Mouse (Mus musculus): ENCODE data around the gene Hivep2. TPM values are rescaled to one million over a fixed set of nuclear protein-coding genes. Genes with fewer than 3 reads are reported as not detected.

Gene Hivep2
- polyA plus RNA-seq, 1 experiment from 2014 or later = 5.9 TPM

DNA sequence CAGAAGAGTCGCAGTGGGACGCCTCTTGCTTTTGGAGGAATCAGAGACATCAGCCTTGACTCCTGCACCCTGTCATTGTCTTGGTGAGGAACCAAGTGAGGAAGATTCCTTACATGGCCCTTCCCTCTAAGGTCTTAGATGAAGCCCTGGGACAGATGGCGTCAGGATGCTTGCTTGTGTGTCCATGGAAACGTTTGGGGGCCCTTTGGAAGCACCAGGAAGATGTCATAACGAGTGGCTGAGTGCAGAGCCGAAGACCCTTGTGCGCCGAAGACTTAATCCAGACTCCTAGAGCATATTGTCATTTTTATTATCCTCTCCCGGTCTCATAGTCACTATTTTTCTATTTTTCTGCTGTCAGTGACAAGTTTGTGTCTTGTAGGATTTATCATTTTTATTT lies 111.0 kb downstream of the Hivep2 start:
- no peaks in the 10 kb centered on the region for H3K27me3 ChIP-seq
- H3K4me3 ChIP-seq (replicated peaks) = no peak overlapping the region
- H3K36me3 ChIP-seq = no peaks in the 10 kb centered on the region
- 75% methylated on average over 9 of the region's 9 CpGs for WGBS
- no peak overlapping the region for H3K9ac ChIP-seq
- no peak for ATAC-seq (replicated peaks; ENCODE audit: low FRiP score)
- no peak overlapping the region for H3K27ac ChIP-seq
- H3K4me2 ChIP-seq = no peak overlapping the region
- H3K9me3 ChIP-seq (replicated peaks) = no peaks in the 10 kb centered on the region
- no peaks in the 10 kb centered on the region for H3K4me1 ChIP-seq

DNA sequence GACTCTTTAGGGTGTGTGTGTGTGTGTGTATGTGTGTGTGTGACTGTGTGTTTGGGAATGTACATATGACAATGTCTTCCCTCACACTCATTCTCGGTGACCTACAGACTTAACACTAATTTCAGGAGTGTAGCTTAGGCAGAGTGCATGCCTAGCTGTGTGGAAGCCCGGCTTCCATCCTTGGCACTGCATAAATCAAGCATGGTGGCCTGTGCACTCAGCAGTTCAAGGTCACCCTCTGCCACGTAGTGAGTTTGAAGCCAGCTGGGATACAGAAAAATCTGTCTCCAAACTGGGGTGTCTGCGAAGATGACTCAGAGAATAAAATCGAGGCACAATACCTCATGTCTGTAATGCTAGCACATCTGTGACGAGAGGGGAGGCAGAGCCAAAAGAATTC lies 115.0 kb downstream of the Hivep2 start:
- H3K36me3 ChIP-seq = no peaks in the 10 kb centered on the region
- no peak overlapping the region for H3K9ac ChIP-seq
- H3K4me1 ChIP-seq = peaks cover 4% of the 10 kb centered on the region
- H3K4me3 ChIP-seq (replicated peaks) = no peak overlapping the region
- H3K4me2 ChIP-seq = no peak overlapping the region
- H3K9me3 ChIP-seq (replicated peaks) = no peaks in the 10 kb centered on the region
- ATAC-seq (replicated peaks; ENCODE audit: low FRiP score) = no peak
- H3K27ac ChIP-seq = no peak overlapping the region
- 73% methylated on average over 6 of the region's 6 CpGs for WGBS
- H3K27me3 ChIP-seq = no peaks in the 10 kb centered on the region

DNA sequence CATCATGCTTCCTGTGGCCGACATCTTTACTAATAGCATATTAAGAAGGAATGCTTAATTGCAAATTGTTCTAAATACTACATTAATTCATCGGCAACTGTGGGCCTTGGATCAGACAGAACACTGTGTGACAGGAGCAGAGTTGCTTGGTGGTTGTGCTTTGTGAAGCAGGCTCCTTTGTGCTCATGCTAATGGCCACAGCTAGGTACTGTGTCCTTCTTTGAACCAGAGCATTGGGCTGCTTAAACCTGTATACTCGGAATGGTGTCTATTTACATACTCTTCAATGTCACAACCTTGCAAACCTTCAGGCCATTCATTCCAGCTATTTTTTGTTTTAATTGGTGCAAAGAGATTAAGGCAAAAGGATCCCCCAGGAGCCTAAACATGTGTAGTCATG lies 115.9 kb downstream of the Hivep2 start:
- no peaks in the 10 kb centered on the region for H3K9me3 ChIP-seq (replicated peaks)
- H3K4me2 ChIP-seq = no peak overlapping the region
- H3K27ac ChIP-seq = no peak overlapping the region
- H3K4me1 ChIP-seq = peaks cover 10% of the 10 kb centered on the region
- H3K4me3 ChIP-seq (replicated peaks) = no peak overlapping the region
- no peaks in the 10 kb centered on the region for H3K27me3 ChIP-seq
- no peaks in the 10 kb centered on the region for H3K36me3 ChIP-seq
- whole genome bisulfite sequencing = 63% methylated on average over 3 of the region's 3 CpGs
- no peak for ATAC-seq (replicated peaks; ENCODE audit: low FRiP score)
- no peak overlapping the region for H3K9ac ChIP-seq

DNA sequence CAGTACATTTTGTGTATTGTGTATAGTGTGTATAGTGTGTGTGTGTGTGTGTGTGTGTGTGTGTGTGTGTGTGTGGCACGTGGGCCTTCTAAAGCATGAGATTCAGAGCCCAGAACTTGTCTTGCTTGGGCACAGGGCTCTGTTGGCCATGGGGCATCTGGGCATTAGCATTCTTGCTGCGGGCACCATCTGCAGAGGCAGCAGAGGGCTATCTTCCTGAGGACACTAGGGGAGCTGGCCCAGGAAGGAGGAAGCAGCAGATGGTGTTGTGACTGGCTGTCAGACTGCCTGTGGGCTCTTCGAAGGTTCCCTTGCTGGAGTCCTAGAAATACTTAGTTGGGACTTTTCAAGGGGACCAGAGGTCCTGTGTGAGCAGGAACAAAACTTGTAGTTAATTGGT lies 116.4 kb downstream of the Hivep2 start:
- no peak overlapping the region for H3K4me3 ChIP-seq (replicated peaks)
- H3K27ac ChIP-seq = no peak overlapping the region
- WGBS = 73% methylated on average over 3 of the region's 3 CpGs
- H3K27me3 ChIP-seq = no peaks in the 10 kb centered on the region
- no peaks in the 10 kb centered on the region for H3K36me3 ChIP-seq
- peaks cover 10% of the 10 kb centered on the region for H3K4me1 ChIP-seq
- H3K9me3 ChIP-seq (replicated peaks) = no peaks in the 10 kb centered on the region
- H3K9ac ChIP-seq = no peak overlapping the region
- ATAC-seq (replicated peaks; ENCODE audit: low FRiP score) = no peak
- H3K4me2 ChIP-seq = no peak overlapping the region

DNA sequence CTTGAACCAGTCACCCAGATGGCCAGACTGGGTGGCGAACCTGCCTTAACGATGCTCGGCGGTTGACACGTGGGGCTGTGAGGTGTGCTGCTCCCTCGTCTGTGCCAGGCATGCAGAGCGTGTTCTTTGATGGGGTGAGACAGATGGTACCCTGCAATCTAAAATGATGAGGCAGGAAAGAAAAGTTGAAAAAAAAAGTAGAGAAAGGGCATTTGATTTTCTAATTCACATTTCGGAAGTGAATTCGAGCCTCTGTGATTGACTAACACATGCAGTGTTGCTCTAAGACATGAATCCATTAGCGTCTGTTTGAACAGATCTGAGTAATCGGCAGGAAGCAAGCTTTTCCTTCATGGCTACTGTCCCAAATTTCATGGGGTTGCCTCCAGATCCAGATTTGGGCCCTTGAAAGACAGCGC lies 119.4 kb downstream of the Hivep2 start:
- no peak for ATAC-seq (replicated peaks; ENCODE audit: low FRiP score)
- Histone ChIP-seq H3K4me3 (replicated peaks) (no peak overlapping the region), H3K9ac (no peak overlapping the region), H3K36me3 (no peaks in the 10 kb centered on the region), H3K9me3 (replicated peaks) (no peaks in the 10 kb centered on the region), H3K4me2 (no peak overlapping the region), H3K4me1 (peaks cover 12% of the 10 kb centered on the region), H3K27me3 (no peaks in the 10 kb centered on the region), H3K27ac (peak overlapping the region; percentile 84)
- WGBS = 83% methylated on average over 12 of the region's 12 CpGs

DNA sequence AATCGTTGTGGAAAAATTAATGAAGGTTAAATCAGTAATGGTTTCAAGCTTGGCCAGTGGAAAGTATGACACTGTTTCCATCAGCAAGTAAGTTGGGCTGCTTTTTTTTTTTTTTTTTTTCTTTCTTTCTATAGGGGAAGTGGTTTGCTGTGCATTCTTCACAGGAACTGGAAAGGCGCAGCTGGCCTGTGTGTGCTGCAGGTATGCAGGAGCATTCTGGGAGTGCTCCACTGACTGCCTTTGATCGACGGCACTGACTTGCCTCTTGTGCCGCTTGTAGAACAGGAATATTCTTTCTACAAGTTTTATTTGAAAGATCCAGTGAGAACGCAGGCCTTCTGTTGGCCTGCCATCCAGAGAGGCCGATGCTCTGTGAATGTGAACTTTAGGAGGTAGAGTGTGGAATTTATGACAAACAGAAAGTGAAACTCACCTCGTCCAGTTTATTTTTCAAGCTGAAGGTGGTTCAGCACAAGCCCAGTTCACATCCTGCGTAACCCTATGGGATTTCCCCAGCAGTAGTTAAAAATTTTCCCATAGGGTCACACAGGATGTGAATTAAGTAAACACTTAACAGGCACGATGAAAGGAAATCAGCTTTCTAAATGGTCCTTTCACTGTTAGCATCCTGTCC lies 120.1 kb downstream of the Hivep2 start:
- Histone ChIP-seq H3K27me3 (no peaks in the 10 kb centered on the region), H3K9me3 (replicated peaks) (no peaks in the 10 kb centered on the region), H3K4me1 (peaks cover 12% of the 10 kb centered on the region), H3K4me3 (replicated peaks) (peak overlapping the region; percentile 23), H3K27ac (peak overlapping the region; percentile 84), H3K9ac (no peak overlapping the region), H3K4me2 (peak overlapping the region; percentile 49), H3K36me3 (no peaks in the 10 kb centered on the region)
- WGBS = 65% methylated on average over 10 of the region's 10 CpGs
- peak; percentile 35; the same call in 1 of the 2 replicates for ATAC-seq (replicated peaks; ENCODE audit: low FRiP score)

DNA sequence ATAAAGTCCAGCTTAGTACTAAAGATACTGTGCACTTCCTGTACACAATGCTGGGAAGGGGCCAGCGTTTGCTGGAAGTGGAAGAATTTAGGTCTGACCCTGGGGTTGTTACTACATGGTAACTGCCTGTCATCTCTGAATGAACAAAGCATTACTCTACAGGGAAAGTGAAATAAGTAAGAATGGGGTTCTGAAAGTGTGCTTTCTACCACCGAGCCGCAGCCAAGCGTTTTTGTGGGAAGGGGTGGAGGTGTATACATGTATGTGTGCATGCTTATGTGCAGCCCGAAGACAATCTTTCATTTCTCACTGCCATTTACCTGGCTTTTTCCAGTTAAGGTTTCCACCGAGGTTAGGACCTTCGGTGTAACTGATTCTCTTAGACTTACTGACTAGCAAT lies 121.4 kb downstream of the Hivep2 start:
- H3K9me3 ChIP-seq (replicated peaks) = no peaks in the 10 kb centered on the region
- no peaks in the 10 kb centered on the region for H3K27me3 ChIP-seq
- 63% methylated on average over 7 of the region's 7 CpGs for WGBS

DNA sequence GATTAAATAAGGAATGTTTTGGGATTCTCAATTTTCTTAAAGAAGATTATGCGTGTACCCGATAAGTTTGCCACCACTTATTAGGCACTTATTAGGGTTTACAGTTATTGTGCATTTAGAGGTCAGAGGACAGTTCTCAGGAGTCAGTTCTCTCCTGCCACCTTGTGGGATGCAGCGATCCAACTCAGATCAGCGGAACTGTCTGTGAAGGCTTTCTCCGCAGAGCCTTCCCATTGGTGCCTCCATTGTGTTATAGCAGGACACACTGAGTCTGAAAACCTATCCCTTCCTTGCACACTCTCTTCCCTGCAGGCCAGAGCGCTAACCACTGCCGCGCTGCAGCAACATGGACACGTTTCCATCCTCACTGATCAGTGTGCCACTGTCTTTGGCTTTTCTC lies 123.6 kb downstream of the Hivep2 start:
- Histone ChIP-seq H3K4me1 (peaks cover 12% of the 10 kb centered on the region), H3K4me2 (no peak overlapping the region), H3K9ac (no peak overlapping the region), H3K9me3 (replicated peaks) (no peaks in the 10 kb centered on the region), H3K36me3 (no peaks in the 10 kb centered on the region), H3K27me3 (no peaks in the 10 kb centered on the region), H3K4me3 (replicated peaks) (no peak overlapping the region), H3K27ac (no peak overlapping the region)
- no peak for ATAC-seq (replicated peaks; ENCODE audit: low FRiP score)
- WGBS = 57% methylated on average over 9 of the region's 9 CpGs

More for the DNA sequence above, 121.4 kb downstream of the Hivep2 start:
- Histone ChIP-seq H3K36me3 (no peaks in the 10 kb centered on the region), H3K4me3 (replicated peaks) (no peak overlapping the region), H3K27ac (0 out of 2 replicates have a peak overlapping the region, but pooled peaks have one; percentile 22), H3K4me2 (no peak overlapping the region), H3K4me1 (peaks cover 12% of the 10 kb centered on the region), H3K9ac (no peak overlapping the region)
- ATAC-seq (replicated peaks; ENCODE audit: low FRiP score) = no peak

DNA sequence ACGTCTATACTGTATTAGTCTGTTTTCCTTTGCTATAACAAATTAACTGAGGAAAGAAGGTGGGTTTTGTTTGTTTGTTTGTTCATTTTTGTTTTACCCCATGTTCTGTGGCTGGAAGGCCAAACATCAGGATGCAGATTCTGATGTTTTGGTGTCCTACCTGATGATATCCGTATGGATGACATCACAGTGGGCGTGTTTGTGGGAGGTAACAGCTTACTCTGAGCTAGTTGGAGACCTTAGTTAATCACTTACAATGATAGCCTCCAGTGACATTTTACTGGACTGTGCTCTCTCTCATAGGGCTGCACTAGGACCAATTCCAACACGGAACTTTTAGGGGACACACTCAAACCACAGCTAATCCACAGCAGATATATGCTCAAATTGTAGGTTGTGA lies 128.2 kb downstream of the Hivep2 start:
- no peaks in the 10 kb centered on the region for H3K36me3 ChIP-seq
- H3K4me2 ChIP-seq = no peak overlapping the region
- H3K27me3 ChIP-seq = no peaks in the 10 kb centered on the region
- H3K27ac ChIP-seq = no peak overlapping the region
- 80% methylated on average over 4 of the region's 4 CpGs for WGBS
- ATAC-seq (replicated peaks; ENCODE audit: low FRiP score) = no peak
- no peak overlapping the region for H3K4me3 ChIP-seq (replicated peaks)
- no peaks in the 10 kb centered on the region for H3K9me3 ChIP-seq (replicated peaks)
- no peaks in the 10 kb centered on the region for H3K4me1 ChIP-seq
- no peak overlapping the region for H3K9ac ChIP-seq

DNA sequence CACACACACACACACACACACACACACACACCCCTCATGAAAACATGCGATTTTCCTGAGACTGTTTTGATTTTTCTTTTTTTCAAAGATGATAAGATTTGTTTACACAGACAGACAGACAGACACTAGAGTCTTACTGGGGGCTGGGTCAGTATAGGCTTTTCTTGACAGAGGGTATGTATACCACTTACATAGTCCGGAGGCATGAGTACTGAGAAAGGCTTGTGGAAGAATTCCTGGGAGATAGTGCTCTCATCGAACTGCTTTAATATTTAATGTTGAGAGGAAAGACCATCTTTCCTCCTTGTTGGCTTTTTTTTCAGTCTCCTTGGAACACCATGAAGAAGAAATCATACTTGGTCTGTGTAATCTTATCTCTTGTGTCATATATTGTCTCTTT lies 130.2 kb downstream of the Hivep2 start:
- Histone ChIP-seq H3K36me3 (no peaks in the 10 kb centered on the region), H3K4me2 (no peak overlapping the region), H3K27ac (no peak overlapping the region), H3K9me3 (replicated peaks) (no peaks in the 10 kb centered on the region), H3K4me3 (replicated peaks) (no peak overlapping the region), H3K27me3 (no peaks in the 10 kb centered on the region), H3K4me1 (no peaks in the 10 kb centered on the region), H3K9ac (no peak overlapping the region)
- 87% methylated on average over 3 of the region's 3 CpGs for WGBS
- ATAC-seq (replicated peaks; ENCODE audit: low FRiP score) = no peak

DNA sequence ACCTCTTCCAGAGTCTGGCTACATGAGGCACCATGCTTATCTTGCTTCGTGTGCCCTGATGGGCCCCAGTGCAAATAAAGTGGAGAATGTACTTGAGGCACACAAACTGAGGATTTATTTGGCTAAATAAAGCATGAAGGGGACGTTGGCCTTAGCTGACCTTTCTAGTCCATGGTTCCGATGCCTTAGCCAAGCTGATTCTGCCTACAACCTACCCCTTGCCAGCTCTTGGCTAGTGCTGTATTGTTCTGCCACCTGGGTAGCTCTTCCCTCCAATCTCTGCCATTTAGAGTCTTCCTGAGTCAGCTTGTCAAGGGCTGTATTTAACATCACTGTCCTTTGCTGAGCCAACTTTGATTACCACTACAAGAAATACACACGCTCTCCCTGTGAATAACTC lies 133.3 kb downstream of the Hivep2 start:
- 75% methylated on average over 4 of the region's 4 CpGs for WGBS
- Histone ChIP-seq H3K27ac (no peak overlapping the region), H3K4me2 (no peak overlapping the region), H3K4me3 (replicated peaks) (no peak overlapping the region), H3K9me3 (replicated peaks) (no peaks in the 10 kb centered on the region), H3K9ac (no peak overlapping the region), H3K27me3 (no peaks in the 10 kb centered on the region), H3K4me1 (no peaks in the 10 kb centered on the region), H3K36me3 (no peaks in the 10 kb centered on the region)
- ATAC-seq (replicated peaks; ENCODE audit: low FRiP score) = no peak

DNA sequence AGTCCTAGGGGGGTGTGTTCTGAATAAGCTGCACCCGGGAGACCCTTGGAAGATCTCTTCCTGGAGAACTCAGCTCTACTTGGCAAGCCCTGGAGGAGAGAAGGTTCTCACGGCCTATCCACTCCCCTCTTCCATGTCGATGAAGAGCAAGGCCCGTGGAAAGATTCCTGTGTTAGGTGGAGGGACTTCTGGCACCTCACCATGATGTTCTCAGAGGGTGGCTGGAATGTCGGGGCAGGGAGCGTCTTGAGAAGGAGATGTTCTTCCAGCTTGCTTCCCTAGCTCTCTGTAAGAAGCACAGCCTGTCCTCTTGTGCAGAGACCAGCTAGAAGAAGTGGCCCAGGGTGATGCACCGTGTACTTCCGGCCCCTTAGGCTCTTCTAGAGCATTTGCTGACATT lies 134.2 kb downstream of the Hivep2 start:
- Histone ChIP-seq H3K4me3 (replicated peaks) (no peak overlapping the region), H3K27ac (no peak overlapping the region), H3K4me2 (no peak overlapping the region), H3K9ac (no peak overlapping the region), H3K4me1 (no peaks in the 10 kb centered on the region), H3K36me3 (no peaks in the 10 kb centered on the region), H3K9me3 (replicated peaks) (no peaks in the 10 kb centered on the region), H3K27me3 (no peaks in the 10 kb centered on the region)
- 84% methylated on average over 8 of the region's 8 CpGs for WGBS
- ATAC-seq (replicated peaks; ENCODE audit: low FRiP score) = no peak

DNA sequence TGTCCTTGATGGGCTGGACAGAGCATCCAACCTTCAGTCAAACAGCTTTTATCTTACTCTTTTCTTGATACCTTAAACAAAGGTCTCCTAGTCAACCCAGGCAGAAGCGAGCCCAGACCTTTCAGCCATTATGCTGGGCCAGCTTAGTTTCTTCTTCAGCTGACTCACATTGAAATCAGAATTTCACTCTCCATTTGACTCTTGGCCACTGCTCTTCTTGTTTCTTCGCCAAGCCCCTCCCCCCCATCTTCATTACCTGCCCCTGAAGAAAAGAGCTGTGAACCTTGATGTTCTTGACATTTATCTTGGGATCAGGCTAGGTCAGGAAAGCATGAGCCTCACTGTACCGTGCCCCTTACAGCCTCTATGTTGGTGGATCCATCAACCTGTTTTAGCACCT lies 135.0 kb downstream of the Hivep2 start:
- Histone ChIP-seq H3K4me2 (no peak overlapping the region), H3K4me1 (no peaks in the 10 kb centered on the region), H3K9me3 (replicated peaks) (no peaks in the 10 kb centered on the region), H3K27me3 (no peaks in the 10 kb centered on the region), H3K4me3 (replicated peaks) (no peak overlapping the region), H3K27ac (no peak overlapping the region), H3K36me3 (no peaks in the 10 kb centered on the region), H3K9ac (no peak overlapping the region)
- no peak for ATAC-seq (replicated peaks; ENCODE audit: low FRiP score)
- 76% methylated on average over 3 of the region's 3 CpGs for WGBS

All from kidney, embryonic 15.5 days (tissue).